Mouse (Mus musculus): ENCODE measurements around the gene Fam111a.

GRCm38 (mm10) chr19:12585310-12585709 lies 39.8 kb downstream of the Fam111a start:
- no peak for TF ChIP-seq MAX (IDR thresholded peaks at IDR 0.05)
- TF ChIP-seq CTCF (IDR thresholded peaks at IDR 0.05; ENCODE audit: control insufficient read depth, insufficient read depth, insufficient read length): no peak
- no peak for TF ChIP-seq USF1 (IDR thresholded peaks at IDR 0.05; ENCODE audit: low read depth)
- TF ChIP-seq MYOG (IDR thresholded peaks at IDR 0.05; ENCODE audit: control insufficient read depth, extremely low read depth, insufficient read length): no peak
- no peak for TF ChIP-seq MYOD1 (IDR thresholded peaks at IDR 0.05; ENCODE audit: control insufficient read depth, insufficient read length, low read depth)
- TF ChIP-seq CEBPB (IDR thresholded peaks at IDR 0.05; ENCODE audit: low read depth): no peak
- TF ChIP-seq FOSL1 (IDR thresholded peaks at IDR 0.05; ENCODE audit: insufficient read depth, low read length, poor library complexity, severe bottlenecking): no peak

All from C2C12 (cell line).